Mouse (Mus musculus) kidney, adult 2 months (tissue): ENCODE data around the gene Fam155a.

Experiments used
- CTCF ChIP-seq: fragments of 200-500 bp; conservative IDR thresholded peaks from 2 replicates; pipeline ENCODE4 v1.5.1; 2011; ENCODE audit warnings: low read depth, mild to moderate bottlenecking, control low read depth, low read length, moderate library complexity, mixed read lengths; ENCODE audit not compliant: insufficient read depth, insufficient read length
- POLR2A ChIP-seq: fragments of 200-500 bp; IDR thresholded peaks from one replicate; pipeline ENCODE4 v1.6.1; 2011; ENCODE audit warnings: low read depth, low read length, control low read depth

DNA sequence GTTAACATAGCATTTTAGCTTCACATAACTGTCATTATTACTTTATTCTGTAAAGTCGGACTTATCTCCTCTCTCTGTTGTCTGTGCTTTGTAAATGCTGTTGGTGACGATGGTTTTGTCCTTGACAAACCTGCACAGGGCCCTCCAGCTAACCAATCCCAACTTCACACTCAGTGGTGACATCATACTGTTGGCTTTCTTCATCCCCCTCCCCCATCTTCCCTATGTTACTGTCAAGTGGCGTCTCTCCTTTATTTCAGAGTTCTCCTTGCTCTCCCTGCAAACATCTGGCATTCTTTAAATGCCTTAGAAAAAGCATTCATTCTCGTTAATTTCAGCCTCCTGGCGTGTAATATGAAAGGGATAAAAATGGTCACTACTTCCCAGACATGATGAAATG, 78.6 kb downstream of the Fam155a start:
- TF ChIP-seq CTCF (no peak), POLR2A (no peak)
